Mouse (Mus musculus): ENCODE results near the gene Clspn. TPM values are rescaled to one million over a fixed set of nuclear protein-coding genes. Genes with fewer than 3 reads are reported as not detected.

Gene Clspn
- polyA plus RNA-seq, 1 experiment, result 39.8 TPM

DNA sequence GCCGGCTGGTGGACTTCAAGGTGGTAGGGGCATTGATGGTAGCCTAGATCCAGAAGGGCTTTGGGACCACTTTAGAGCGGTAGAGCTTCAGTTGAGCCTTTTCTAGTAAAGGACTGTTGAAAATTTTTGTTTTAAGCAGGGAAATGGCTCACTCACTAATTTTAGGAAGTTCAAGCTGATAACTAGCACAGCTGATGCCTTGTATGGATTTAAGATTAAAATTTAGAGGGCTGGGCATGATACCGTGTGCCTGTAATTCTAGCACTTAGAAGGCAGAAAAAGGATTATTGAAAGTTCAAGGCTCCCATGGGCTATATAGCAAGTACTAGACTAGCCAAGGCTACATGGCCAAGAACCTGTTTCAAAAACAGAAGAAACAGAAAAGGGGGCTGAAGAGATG, 13.0 kb downstream of the Clspn start:
- peaks cover 58% of the 10 kb centered on the region for H3K36me3 ChIP-seq (ENCODE audit: control insufficient read depth, insufficient read depth, low read length, poor library complexity, severe bottlenecking)
- TF ChIP-seq CTCF (IDR thresholded peaks at IDR 0.05; ENCODE audit: low read depth, low read length), result no peak
- TF ChIP-seq POLR2A (IDR thresholded peaks at IDR 0.05; ENCODE audit: insufficient read depth, low read length), result no peak
- no peak for TF ChIP-seq EP300 (IDR thresholded peaks at IDR 0.05; ENCODE audit: insufficient read depth, low read depth, low read length)

DNA sequence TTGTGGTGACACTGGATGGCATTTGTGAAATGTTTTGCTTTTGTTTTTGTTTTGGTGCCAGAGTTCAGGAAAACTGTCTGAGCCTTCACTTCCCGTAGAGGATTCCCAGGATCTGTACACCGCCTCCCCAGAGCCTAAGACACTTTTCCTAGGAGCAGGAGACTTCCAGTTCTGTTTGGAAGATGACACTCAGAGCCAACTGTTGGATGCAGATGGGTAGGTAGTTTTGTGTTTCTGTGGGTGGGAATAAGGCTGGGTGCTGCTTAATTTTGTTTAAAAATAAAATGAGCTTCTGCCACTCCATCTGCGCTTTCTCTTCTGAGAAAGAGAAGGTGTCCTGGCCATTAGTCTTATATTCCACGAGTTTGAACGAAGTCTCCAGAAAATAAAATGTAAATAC, 19.5 kb downstream of the Clspn start:
- H3K36me3 ChIP-seq (ENCODE audit: control insufficient read depth, insufficient read depth, low read length, poor library complexity, severe bottlenecking), result peaks cover 69% of the 10 kb centered on the region
- TF ChIP-seq CTCF (IDR thresholded peaks at IDR 0.05; ENCODE audit: low read depth, low read length) (no peak), POLR2A (IDR thresholded peaks at IDR 0.05; ENCODE audit: insufficient read depth, low read length) (no peak), EP300 (IDR thresholded peaks at IDR 0.05; ENCODE audit: insufficient read depth, low read depth, low read length) (no peak)
- H3K9ac ChIP-seq (ENCODE audit: low read depth, poor library complexity, severe bottlenecking), result no peak overlapping the region
- H3K27me3 ChIP-seq (ENCODE audit: control insufficient read depth, insufficient read depth, low read length, poor library complexity, severe bottlenecking), result no peaks in the 10 kb centered on the region
- no peaks in the 10 kb centered on the region for H3K4me1 ChIP-seq (ENCODE audit: control insufficient read depth, insufficient read depth, low read length)
- H3K4me3 ChIP-seq (ENCODE audit: low read depth, low read length), result no peak overlapping the region
- no peak overlapping the region for H3K27ac ChIP-seq (ENCODE audit: insufficient read depth, low read length)
- H3K9me3 ChIP-seq (replicated peaks; ENCODE audit: control insufficient read depth, insufficient read depth, low read length, poor library complexity, severe bottlenecking), result peaks cover 11% of the 10 kb centered on the region

More for the DNA sequence above, 13.0 kb downstream of the Clspn start:
- Histone ChIP-seq H3K27me3 (ENCODE audit: control insufficient read depth, insufficient read depth, low read length, poor library complexity, severe bottlenecking) (no peaks in the 10 kb centered on the region), H3K4me3 (ENCODE audit: low read depth, low read length) (no peak overlapping the region), H3K9ac (ENCODE audit: low read depth, poor library complexity, severe bottlenecking) (no peak overlapping the region), H3K9me3 (replicated peaks; ENCODE audit: control insufficient read depth, insufficient read depth, low read length, poor library complexity, severe bottlenecking) (peaks cover 11% of the 10 kb centered on the region), H3K4me1 (ENCODE audit: control insufficient read depth, insufficient read depth, low read length) (no peaks in the 10 kb centered on the region), H3K27ac (ENCODE audit: insufficient read depth, low read length) (no peak overlapping the region)

DNA sequence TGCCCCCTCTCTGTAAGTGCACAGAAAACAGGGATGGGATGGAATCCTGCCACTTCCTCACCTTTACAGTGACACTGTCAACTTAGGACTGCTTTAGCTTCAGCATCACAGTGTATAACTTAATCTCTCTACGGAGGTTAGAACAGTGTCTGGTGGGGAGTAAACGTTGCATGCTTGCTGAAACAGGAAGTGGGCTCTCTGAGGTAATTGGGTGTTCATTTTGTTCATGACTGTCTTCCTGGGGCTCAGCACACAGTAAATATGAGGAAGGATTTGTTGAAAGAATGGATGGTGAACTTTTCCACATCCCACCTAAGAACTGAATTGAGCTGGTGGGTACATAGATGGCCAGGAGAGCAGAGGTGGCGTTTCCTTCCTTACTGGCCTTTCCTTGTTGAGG, 21.2 kb downstream of the Clspn start:
- TF ChIP-seq POLR2A (IDR thresholded peaks at IDR 0.05; ENCODE audit: insufficient read depth, low read length), result no peak
- peaks cover 11% of the 10 kb centered on the region for H3K9me3 ChIP-seq (replicated peaks; ENCODE audit: control insufficient read depth, insufficient read depth, low read length, poor library complexity, severe bottlenecking)
- no peak overlapping the region for H3K27ac ChIP-seq (ENCODE audit: insufficient read depth, low read length)
- no peaks in the 10 kb centered on the region for H3K27me3 ChIP-seq (ENCODE audit: control insufficient read depth, insufficient read depth, low read length, poor library complexity, severe bottlenecking)
- H3K4me3 ChIP-seq (ENCODE audit: low read depth, low read length), result no peak overlapping the region
- H3K36me3 ChIP-seq (ENCODE audit: control insufficient read depth, insufficient read depth, low read length, poor library complexity, severe bottlenecking), result peaks cover 61% of the 10 kb centered on the region
- H3K9ac ChIP-seq (ENCODE audit: low read depth, poor library complexity, severe bottlenecking), result no peak overlapping the region
- no peaks in the 10 kb centered on the region for H3K4me1 ChIP-seq (ENCODE audit: control insufficient read depth, insufficient read depth, low read length)

DNA sequence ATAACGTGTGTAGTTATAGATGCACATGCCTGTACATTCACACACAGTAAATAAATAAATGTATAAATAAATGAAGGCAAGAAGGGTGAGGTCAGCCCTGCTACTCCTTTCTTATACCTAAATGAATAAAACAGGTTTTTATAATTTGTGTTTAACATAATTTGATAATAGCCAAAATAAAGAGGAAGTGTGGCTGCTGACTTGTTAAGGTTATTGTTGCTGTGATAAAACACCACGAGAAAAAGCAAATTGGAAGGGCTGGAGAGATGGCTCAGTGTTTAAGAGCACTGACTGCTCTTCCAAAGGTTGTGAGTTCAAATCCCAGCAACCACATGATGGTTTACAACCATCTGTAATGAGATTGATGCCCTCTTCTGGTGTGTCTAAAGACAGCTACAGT, 22.3 kb downstream of the Clspn start:
- Histone ChIP-seq H3K4me1 (ENCODE audit: control insufficient read depth, insufficient read depth, low read length) (no peaks in the 10 kb centered on the region), H3K36me3 (ENCODE audit: control insufficient read depth, insufficient read depth, low read length, poor library complexity, severe bottlenecking) (peaks cover 50% of the 10 kb centered on the region), H3K9ac (ENCODE audit: low read depth, poor library complexity, severe bottlenecking) (no peak overlapping the region), H3K27me3 (ENCODE audit: control insufficient read depth, insufficient read depth, low read length, poor library complexity, severe bottlenecking) (no peaks in the 10 kb centered on the region), H3K9me3 (replicated peaks; ENCODE audit: control insufficient read depth, insufficient read depth, low read length, poor library complexity, severe bottlenecking) (peaks cover 8% of the 10 kb centered on the region), H3K4me3 (ENCODE audit: low read depth, low read length) (no peak overlapping the region), H3K27ac (ENCODE audit: insufficient read depth, low read length) (no peak overlapping the region)
- TF ChIP-seq POLR2A (IDR thresholded peaks at IDR 0.05; ENCODE audit: insufficient read depth, low read length) (no peak), CTCF (IDR thresholded peaks at IDR 0.05; ENCODE audit: low read depth, low read length) (no peak), EP300 (IDR thresholded peaks at IDR 0.05; ENCODE audit: insufficient read depth, low read depth, low read length) (no peak)

DNA sequence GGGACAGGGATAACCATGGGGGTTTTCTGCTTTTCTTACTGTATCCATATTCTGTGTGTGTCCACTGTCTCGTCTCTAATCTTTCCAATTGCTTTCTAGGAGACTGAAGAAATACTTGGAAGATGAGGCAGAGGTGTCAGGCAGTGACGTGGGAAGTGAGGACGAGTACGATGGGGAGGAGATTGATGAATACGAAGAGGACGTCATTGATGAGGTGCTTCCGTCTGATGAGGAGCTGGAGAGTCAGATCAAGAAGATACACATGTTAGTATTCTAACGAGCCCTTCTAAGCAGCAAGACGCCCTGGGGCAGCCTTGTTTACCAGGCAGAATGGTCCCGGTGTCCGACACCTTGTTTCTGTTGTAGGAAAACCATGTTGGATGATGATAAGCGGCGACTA, 29.0 kb downstream of the Clspn start:
- Histone ChIP-seq H3K36me3 (ENCODE audit: control insufficient read depth, insufficient read depth, low read length, poor library complexity, severe bottlenecking) (peaks cover 36% of the 10 kb centered on the region), H3K27ac (ENCODE audit: insufficient read depth, low read length) (no peak overlapping the region), H3K9ac (ENCODE audit: low read depth, poor library complexity, severe bottlenecking) (no peak overlapping the region), H3K9me3 (replicated peaks; ENCODE audit: control insufficient read depth, insufficient read depth, low read length, poor library complexity, severe bottlenecking) (peaks cover 8% of the 10 kb centered on the region; the same call in 1 of the 2 replicates), H3K27me3 (ENCODE audit: control insufficient read depth, insufficient read depth, low read length, poor library complexity, severe bottlenecking) (no peaks in the 10 kb centered on the region), H3K4me1 (ENCODE audit: control insufficient read depth, insufficient read depth, low read length) (no peaks in the 10 kb centered on the region), H3K4me3 (ENCODE audit: low read depth, low read length) (no peak overlapping the region)
- TF ChIP-seq CTCF (IDR thresholded peaks at IDR 0.05; ENCODE audit: low read depth, low read length) (no peak), POLR2A (IDR thresholded peaks at IDR 0.05; ENCODE audit: insufficient read depth, low read length) (no peak), EP300 (IDR thresholded peaks at IDR 0.05; ENCODE audit: insufficient read depth, low read depth, low read length) (no peak)

DNA sequence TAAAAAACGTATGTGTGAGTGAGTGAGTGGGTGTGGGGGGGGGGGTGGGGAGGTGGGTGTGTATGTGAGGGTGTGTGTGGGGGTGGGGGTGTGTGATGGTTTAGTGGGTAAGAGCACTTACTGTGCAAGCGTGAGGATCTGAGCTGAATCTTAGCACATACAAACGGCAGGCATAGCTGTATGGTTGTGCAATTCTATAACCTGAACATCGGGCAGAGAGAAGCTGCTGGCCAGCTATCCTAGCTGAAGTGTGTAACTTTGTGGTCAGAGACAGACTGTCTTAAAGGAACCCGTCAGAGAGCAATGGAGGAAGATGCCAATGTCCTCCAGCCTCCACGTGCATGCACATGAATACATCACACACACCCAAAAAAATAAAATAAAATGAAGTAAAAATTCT, 35.3 kb downstream of the Clspn start:
- H3K4me1 ChIP-seq (ENCODE audit: control insufficient read depth, insufficient read depth, low read length), result no peaks in the 10 kb centered on the region
- no peak overlapping the region for H3K9ac ChIP-seq (ENCODE audit: low read depth, poor library complexity, severe bottlenecking)
- H3K27ac ChIP-seq (ENCODE audit: insufficient read depth, low read length), result no peak overlapping the region
- no peak overlapping the region for H3K4me3 ChIP-seq (ENCODE audit: low read depth, low read length)
- H3K36me3 ChIP-seq (ENCODE audit: control insufficient read depth, insufficient read depth, low read length, poor library complexity, severe bottlenecking), result peaks cover 25% of the 10 kb centered on the region
- no peaks in the 10 kb centered on the region for H3K27me3 ChIP-seq (ENCODE audit: control insufficient read depth, insufficient read depth, low read length, poor library complexity, severe bottlenecking)
- no peak for TF ChIP-seq EP300 (IDR thresholded peaks at IDR 0.05; ENCODE audit: insufficient read depth, low read depth, low read length)
- TF ChIP-seq POLR2A (IDR thresholded peaks at IDR 0.05; ENCODE audit: insufficient read depth, low read length), result no peak
- no peak for TF ChIP-seq CTCF (IDR thresholded peaks at IDR 0.05; ENCODE audit: low read depth, low read length)
- peaks cover 4% of the 10 kb centered on the region; the same call in 1 of the 2 replicates for H3K9me3 ChIP-seq (replicated peaks; ENCODE audit: control insufficient read depth, insufficient read depth, low read length, poor library complexity, severe bottlenecking)
